Mouse (Mus musculus): ENCODE measurements around the gene Gm4340.
"Not testable (repeated sequence)": the region's sequence is repeated elsewhere in the genome, so short reads cannot be mapped to it uniquely, and the experiment has no call there.

Gene Gm4340

DNA sequence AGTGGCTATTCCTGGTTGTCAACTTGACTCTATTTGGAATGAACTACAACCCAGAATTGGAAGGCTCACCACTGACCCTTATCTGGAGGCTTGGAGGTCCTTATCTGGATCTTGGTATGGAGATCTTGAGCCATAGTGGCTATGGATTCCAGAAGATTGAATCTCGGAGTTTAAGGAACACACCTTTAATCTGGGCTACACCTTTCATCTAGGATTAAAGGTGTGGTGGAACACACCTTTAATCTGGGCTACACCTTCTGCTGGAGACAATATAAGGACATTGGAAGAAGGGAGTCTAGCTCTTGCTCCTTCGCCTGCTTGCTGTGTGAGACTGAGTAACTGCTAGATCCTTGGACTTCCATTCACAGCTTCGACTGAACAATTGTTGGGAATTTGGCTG lies at the start of gene Gm4340:
Gene Gm4340 (plus strand): TSS at position 301 of the 400 bp plus-strand sequence.
- in situ Hi-C loops (cut with MboI): not testable (repeated sequence)

GRCm38 (mm10) chr10:104151197-104151596 lies 42.6 kb upstream of the Gm4340 start, which contains the start of gene Gm6763:
Gene Gm6763, plus strand, starts transcription at chr10:104151497.
- in situ Hi-C loops (cut with MboI): not testable (repeated sequence)

DNA sequence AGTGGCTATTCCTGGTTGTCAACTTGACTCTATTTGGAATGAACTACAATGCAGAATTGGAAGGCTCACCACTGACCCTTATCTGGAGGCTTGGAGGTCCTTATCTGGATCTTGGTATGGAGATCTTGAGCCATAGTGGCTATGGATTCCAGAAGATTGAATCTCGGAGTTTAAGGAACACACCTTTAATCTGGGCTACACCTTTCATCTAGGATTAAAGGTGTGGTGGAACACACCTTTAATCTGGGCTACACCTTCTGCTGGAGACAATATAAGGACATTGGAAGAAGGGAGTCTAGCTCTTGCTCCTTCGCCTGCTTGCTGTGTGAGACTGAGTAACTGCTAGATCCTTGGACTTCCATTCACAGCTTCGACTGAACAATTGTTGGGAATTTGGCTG lies 34.1 kb upstream of the Gm4340 start, which contains the start of gene Gm8764:
Gene Gm8764 (plus strand): TSS at position 301 of the 400 bp plus-strand sequence.
- in situ Hi-C loops (cut with MboI): not testable (repeated sequence)

DNA sequence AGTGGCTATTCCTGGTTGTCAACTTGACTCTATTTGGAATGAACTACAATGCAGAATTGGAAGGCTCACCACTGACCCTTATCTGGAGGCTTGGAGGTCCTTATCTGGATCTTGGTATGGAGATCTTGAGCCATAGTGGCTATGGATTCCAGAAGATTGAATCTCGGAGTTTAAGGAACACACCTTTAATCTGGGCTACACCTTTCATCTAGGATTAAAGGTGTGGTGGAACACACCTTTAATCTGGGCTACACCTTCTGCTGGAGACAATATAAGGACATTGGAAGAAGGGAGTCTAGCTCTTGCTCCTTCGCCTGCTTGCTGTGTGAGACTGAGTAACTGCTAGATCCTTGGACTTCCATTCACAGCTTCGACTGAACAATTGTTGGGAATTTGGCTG lies 25.6 kb upstream of the Gm4340 start, which contains the start of gene Gm21304:
Gene Gm21304 (plus strand): TSS at position 301 of the 400 bp plus-strand sequence.
- in situ Hi-C loops (cut with MboI): not testable (repeated sequence)

- in situ Hi-C loops (cut with MboI): not testable (repeated sequence)
Measured at GRCm38 (mm10) chr10:104176724-104177123, 17.1 kb upstream of the Gm4340 start, which contains the start of gene Gm21312. Gene Gm21312, plus strand, starts transcription at chr10:104177024.

DNA sequence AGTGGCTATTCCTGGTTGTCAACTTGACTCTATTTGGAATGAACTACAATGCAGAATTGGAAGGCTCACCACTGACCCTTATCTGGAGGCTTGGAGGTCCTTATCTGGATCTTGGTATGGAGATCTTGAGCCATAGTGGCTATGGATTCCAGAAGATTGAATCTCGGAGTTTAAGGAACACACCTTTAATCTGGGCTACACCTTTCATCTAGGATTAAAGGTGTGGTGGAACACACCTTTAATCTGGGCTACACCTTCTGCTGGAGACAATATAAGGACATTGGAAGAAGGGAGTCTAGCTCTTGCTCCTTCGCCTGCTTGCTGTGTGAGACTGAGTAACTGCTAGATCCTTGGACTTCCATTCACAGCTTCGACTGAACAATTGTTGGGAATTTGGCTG lies 8.6 kb upstream of the Gm4340 start, which contains the start of gene Gm20765:
Gene Gm20765 (plus strand): TSS at position 301 of the 400 bp plus-strand sequence.
- in situ Hi-C loops (cut with MboI): not testable (repeated sequence)

DNA sequence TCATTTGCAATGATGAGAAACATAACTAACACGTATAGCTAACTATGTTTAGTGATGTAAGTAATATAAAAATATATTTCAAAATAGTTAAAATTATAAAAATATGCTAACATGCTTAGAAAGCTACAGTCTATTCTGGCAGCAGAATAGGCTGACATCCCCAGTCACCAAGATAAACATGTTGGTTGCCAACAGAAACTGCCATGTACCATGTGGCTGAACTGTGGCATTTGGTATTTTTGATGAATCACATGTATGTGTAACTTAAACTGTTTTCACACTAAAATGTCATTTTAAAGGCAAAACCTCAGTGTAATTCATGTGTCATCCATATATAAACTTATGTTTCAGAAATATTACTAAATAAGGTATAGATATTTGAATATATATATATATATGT lies 15.8 kb downstream of the Gm4340 start:
- in situ Hi-C loops (cut with MboI): no loop called here

DNA sequence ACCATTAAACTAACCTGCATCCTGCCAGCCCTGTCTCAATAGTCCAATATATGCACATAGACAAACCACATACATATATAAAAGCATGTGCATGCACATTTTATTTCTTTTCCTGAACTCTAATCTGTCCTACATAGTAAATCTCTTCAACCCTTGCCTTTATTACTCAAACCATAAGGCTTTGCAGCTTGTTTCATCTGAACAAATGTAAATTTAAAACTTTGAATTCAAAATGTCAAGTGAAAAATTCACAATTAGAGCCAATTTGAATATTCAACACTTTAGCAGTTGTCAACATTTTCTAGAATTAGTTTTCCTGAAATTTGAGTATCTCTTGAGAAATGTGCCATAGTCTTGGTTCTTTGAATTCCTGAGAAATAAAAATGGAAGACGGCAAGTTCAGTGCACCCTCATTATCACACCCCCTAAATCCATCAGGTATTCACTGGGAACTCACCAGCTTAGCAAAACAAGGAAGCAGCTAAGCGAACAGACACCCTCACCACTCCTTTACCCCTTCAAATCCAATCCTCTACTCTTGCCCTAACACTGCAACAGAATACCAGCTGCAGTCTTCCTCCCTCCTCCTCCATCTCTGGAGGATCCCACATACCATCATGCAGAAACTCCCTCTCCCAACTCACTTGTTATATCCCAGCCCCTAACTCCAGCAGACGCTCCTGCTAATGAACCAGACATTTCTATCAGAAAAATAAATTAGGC lies 16.6 kb downstream of the Gm4340 start:
- in situ Hi-C loops (cut with MboI): no loop called here

DNA sequence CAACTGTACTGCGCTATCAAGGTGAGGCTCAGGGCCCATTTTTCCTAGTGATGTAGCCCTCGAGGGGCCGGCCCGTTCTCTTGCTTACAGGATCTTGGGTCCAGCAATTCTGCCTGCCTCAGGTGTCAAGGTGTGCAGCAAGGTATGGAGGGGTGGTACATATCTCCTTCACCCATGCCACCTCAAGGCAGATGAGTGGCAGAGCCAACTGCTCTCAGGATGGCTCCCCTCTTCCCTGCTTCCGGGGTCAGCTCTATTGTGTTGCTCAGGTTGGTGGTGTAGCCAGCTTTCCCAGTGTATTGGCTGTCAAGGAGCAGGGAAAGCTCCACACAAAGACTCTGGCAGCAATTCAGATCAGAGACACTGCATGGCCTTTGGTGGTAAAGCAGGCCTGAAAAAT lies 20.7 kb downstream of the Gm4340 start:
- in situ Hi-C loops (cut with MboI): no loop called here

DNA sequence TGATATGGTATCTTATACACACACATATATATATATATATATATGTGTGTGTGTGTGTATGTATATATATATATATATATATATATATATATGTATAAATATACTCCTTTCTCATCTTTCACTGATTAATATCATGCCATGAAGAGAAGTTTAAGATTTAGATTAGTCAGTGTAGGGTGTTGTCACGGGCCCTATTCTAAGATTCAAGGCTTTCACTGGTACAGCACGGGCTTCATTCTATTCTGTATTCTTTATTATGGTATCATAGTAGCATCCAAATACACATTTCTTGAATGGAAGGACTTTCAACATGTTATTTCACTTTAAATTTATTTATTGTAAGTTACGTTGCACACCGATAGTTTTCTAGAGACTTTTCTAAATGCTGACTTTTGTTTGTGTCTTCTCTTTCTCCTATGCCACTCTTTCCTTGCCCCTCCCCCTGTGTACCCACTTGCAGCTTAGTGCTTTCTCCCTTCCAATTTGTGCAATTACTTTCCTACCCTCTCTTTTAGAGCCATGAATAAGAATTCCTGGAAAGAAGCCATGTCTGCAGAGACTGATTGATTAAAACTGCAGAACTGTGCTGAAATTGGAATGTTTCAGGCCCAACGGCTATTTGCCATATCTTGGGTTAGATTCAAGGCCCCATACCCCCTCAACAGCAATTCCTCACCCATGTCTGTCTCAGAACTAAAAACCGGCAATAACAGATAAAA lies 26.6 kb downstream of the Gm4340 start:
- in situ Hi-C loops (cut with MboI): no loop called here
